Mouse (Mus musculus): ENCODE results near the gene Amph. TPM values are rescaled to one million over a fixed set of nuclear protein-coding genes. Genes with fewer than 3 reads are reported as not detected.

The Amph gene
- total RNA-seq (2012; rRNA removed) (not detected in 2 replicates), total RNA-seq (2014; rRNA removed) (not detected in 2 replicates), polyA plus RNA-seq (2012; ENCODE audit: insufficient read length, low read depth) (not detected in 2 replicates)

DNA sequence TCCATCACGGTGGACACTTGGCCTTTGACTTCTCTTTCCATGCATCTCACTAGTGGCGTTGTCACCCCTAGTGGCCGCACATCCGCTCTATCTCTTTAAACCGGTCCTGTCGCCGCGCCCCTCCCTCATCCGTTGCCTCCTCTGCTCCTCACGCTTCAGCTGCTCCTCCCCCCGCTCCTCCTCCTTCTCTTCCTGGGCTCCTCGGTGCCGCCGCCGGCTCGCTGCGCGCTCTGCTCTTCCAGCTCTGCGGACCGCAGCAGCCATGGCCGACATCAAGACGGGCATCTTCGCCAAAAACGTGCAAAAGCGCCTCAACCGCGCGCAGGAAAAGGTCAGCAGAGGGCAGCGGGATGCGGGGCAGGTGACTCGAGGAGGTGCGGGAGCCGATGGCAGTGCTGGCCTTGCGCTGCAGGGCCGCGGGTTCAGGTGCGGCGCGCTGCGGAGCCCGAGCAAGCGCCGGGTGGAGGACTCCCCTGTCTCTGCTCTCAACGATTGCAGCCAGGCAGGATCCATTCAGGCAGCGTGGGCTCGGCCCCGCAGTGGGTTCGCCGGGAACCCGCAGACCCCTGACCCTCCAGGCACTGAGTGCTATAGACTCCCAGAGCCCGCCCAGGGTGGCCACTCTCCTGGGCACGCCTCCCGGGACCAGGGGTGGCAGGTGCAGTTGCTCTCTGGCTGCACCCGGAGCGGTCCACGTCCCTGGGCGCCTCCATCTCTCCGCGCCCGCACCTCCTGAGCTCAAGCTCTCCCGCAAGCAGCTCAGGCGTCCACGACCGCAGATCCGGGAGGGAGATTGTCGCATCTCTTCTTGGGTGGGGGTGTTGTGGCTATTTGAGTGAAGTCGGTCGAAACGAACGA lies at the start of gene Amph:
TSS of gene Amph (plus strand) at position 35 of the 858 bp plus-strand sequence.
- Histone ChIP-seq H3K4me3 (replicated peaks in 1 of 3; ENCODE audit: low read depth in 2 of 3, low read length in 2 of 3, poor library complexity in 1 of 3) (no peak within 1 kb of the TSS), H3K27ac (ENCODE audit: insufficient read depth, low read depth) (no peak within 1 kb of the TSS), H3K9ac (ENCODE audit: insufficient read depth, low read depth) (no peak within 1 kb of the TSS), H3K36me3 (replicated peaks in 1 of 2; ENCODE audit: control insufficient read depth in 1 of 2, insufficient read depth in 1 of 2, low read length in 1 of 2) (no peaks in the 10 kb centered on the region), H3K4me1 (ENCODE audit: control insufficient read depth in 1 of 2, insufficient read depth in 2 of 2) (peaks cover 0 to 5% of the 10 kb centered on the region in 2 experiments; a peak in 1 of 4 replicates), H3K4me2 (ENCODE audit: insufficient read depth, low read depth, poor library complexity, severe bottlenecking) (no peak within 1 kb of the TSS), H3K9me3 (replicated peaks; ENCODE audit: low read length) (no peaks in the 10 kb centered on the region), H3K27me3 (replicated peaks) (no peaks in the 10 kb centered on the region), H3K79me2 (replicated peaks; ENCODE audit: control insufficient read depth, extremely low read depth, insufficient read depth, poor library complexity, severe bottlenecking) (no peaks in the 10 kb centered on the region)
- in situ Hi-C loops (cut with MboI; ENCODE audit: low pct_ligation_motif_present, low pct_unique_long_range_greater_than_20kb, low sequenced_read_pairs): no loop called here
- no peak for DNase-seq (ENCODE audit: extremely low read depth)
- dilution Hi-C loops (cut with MboI; ENCODE audit: extremely low pct_ligation_motif_present, extremely low pct_unique_long_range_greater_than_20kb, low sequenced_read_pairs): no loop called here
- TF ChIP-seq JUND (conservative IDR thresholded peaks at IDR 0.05; ENCODE audit: low read depth, low read length): no peak
- no peak for TF ChIP-seq USF2 (conservative IDR thresholded peaks at IDR 0.05; ENCODE audit: low read depth, low read length)
- TF ChIP-seq CTCF (conservative IDR thresholded peaks at IDR 0.05 in 1 of 2, IDR thresholded peaks at IDR 0.05 in 1 of 2; ENCODE audit: low read depth in 2 of 2, low read length in 2 of 2): no peak
- TF ChIP-seq GABPA (IDR thresholded peaks at IDR 0.05; ENCODE audit: insufficient replicate concordance, low read depth, low read length): no peak
- no peak for TF ChIP-seq KAT2A (IDR thresholded peaks at IDR 0.05; ENCODE audit: insufficient replicate concordance, low read length)
- TF ChIP-seq JUN (IDR thresholded peaks at IDR 0.05; ENCODE audit: insufficient read depth, low read depth, low read length): no peak
- TF ChIP-seq ZC3H11A (IDR thresholded peaks at IDR 0.05; ENCODE audit: low read depth, low read length): no peak
- no peak for TF ChIP-seq TCF12 (IDR thresholded peaks at IDR 0.05; ENCODE audit: low read depth, low read length)
- no peak for TF ChIP-seq RAD21 (IDR thresholded peaks at IDR 0.05; ENCODE audit: low read depth, low read length)
- no peak for TF ChIP-seq EP300 (IDR thresholded peaks at IDR 0.05; ENCODE audit: low read length)
- no peak for TF ChIP-seq BHLHE40 (IDR thresholded peaks at IDR 0.05; ENCODE audit: low read depth, low read length)

DNA sequence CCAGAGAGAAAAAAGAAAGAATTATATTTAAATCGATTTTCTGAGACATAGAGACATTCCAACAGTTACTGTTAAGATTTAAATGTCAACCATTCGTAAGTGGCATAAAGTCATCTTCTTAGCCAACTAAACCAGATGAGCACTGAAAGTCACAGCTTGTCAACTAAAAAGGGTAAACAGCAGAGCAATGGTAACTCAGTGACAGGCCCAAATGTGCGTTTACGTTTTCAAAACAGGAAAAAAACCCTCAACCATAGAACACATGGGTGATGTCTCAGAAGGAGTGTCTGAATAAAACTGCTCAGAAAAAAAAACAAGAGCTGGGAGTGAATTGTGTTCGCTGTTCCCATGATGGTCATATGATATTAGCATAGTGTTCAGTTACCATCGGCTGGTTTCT lies 44.4 kb upstream of the Amph start:
- H3K4me1 ChIP-seq (ENCODE audit: control insufficient read depth in 1 of 2, insufficient read depth in 2 of 2): peaks cover 2 to 5% of the 10 kb centered on the region in 2 experiments; a peak in 2 of 4 replicates
- no peak for DNase-seq (ENCODE audit: extremely low read depth)
- H3K9ac ChIP-seq (ENCODE audit: insufficient read depth, low read depth): no peak overlapping the region
- no peaks in the 10 kb centered on the region for H3K79me2 ChIP-seq (replicated peaks; ENCODE audit: control insufficient read depth, extremely low read depth, insufficient read depth, poor library complexity, severe bottlenecking)
- TF ChIP-seq ZMIZ1 (IDR thresholded peaks at IDR 0.05; ENCODE audit: low read depth, low read length) (no peak), UBTF (IDR thresholded peaks at IDR 0.05; ENCODE audit: low read depth, low read length) (no peak), MAX (IDR thresholded peaks at IDR 0.05; ENCODE audit: low read length) (no peak), SMC3 (IDR thresholded peaks at IDR 0.05; ENCODE audit: low read depth, low read length) (no peak), JUND (conservative IDR thresholded peaks at IDR 0.05; ENCODE audit: low read depth, low read length) (no peak), BHLHE40 (IDR thresholded peaks at IDR 0.05; ENCODE audit: low read depth, low read length) (no peak)
- no peak overlapping the region for H3K27ac ChIP-seq (ENCODE audit: insufficient read depth, low read depth)
- no peaks in the 10 kb centered on the region for H3K27me3 ChIP-seq (replicated peaks)
- H3K4me3 ChIP-seq (replicated peaks in 1 of 3; ENCODE audit: low read depth in 2 of 3, low read length in 2 of 3, poor library complexity in 1 of 3): no peak overlapping the region
- dilution Hi-C loops (cut with MboI; ENCODE audit: extremely low pct_ligation_motif_present, extremely low pct_unique_long_range_greater_than_20kb, low sequenced_read_pairs) (no loop called here), in situ Hi-C loops (cut with MboI; ENCODE audit: low pct_ligation_motif_present, low pct_unique_long_range_greater_than_20kb, low sequenced_read_pairs) (no loop called here)
- no peak overlapping the region for H3K4me2 ChIP-seq (ENCODE audit: insufficient read depth, low read depth, poor library complexity, severe bottlenecking)
- no peaks in the 10 kb centered on the region for H3K9me3 ChIP-seq (replicated peaks; ENCODE audit: low read length)
- no peaks in the 10 kb centered on the region for H3K36me3 ChIP-seq (replicated peaks in 1 of 2; ENCODE audit: control insufficient read depth in 1 of 2, insufficient read depth in 1 of 2, low read length in 1 of 2)
